Mouse (Mus musculus): ENCODE results near the gene Tdrkh. TPM values are rescaled to one million over a fixed set of nuclear protein-coding genes. Genes with fewer than 3 reads are reported as not detected.

The Tdrkh gene
- polyA plus RNA-seq, 1 experiment from 2014 or later: 61.6 TPM

DNA sequence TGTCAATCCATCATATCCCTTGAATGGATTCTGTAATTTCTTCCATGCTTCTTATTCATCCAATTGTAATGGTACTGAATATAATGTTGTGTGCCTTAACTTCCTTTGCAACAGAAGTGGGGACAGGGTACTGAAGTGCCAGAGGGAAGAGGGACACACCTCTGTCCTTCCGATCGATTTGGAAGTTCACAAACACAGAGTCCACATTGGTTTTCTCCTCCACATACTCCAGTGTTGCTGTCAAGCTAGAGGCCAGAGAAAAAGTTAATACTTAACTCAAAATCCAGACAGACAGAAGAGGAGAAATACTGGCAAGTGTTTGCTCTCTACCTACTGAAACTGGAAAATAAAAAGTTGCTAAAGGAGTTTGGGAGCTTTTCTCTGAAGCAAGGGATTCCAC is 21.2 kb downstream of the Tdrkh start:
- no peak for ATAC-seq
- no peak overlapping the region for H3K27ac ChIP-seq
- no peaks in the 10 kb centered on the region for H3K9me3 ChIP-seq
- H3K9ac ChIP-seq (replicated peaks): no peak overlapping the region
- H3K27me3 ChIP-seq: no peaks in the 10 kb centered on the region
- H3K4me3 ChIP-seq (replicated peaks): no peak overlapping the region
- H3K4me2 ChIP-seq (replicated peaks): no peak overlapping the region
- no peaks in the 10 kb centered on the region for H3K4me1 ChIP-seq (replicated peaks)
- 95% methylated on average over 2 of the region's 2 CpGs for WGBS
- H3K36me3 ChIP-seq: peaks cover 23% of the 10 kb centered on the region

DNA sequence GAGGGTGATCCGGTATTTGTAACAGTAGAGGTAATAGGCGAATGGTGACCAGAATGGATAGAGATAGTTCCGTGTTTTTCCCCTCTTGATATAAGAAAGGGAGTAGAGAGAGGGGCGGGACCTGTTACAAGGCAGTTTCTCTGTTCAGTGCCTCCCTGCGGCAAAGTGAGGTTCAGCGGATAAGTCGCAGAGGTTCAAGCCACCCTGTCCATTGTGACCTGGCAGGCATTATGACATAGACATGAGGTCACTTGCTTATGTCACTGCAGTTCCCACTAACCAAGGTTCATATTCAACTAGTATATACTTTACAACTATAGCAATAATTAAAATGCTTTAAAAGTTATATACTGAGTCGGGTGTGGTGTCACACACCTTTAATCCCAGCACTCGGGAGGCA is 23.3 kb downstream of the Tdrkh start:
- ATAC-seq: no peak
- Histone ChIP-seq H3K4me3 (replicated peaks) (no peak overlapping the region), H3K27ac (no peak overlapping the region), H3K9me3 (no peaks in the 10 kb centered on the region), H3K27me3 (0 out of 2 replicates have a peak, but pooled peaks cover 3% of the 10 kb centered on the region), H3K4me2 (replicated peaks) (no peak overlapping the region), H3K9ac (replicated peaks) (no peak overlapping the region), H3K36me3 (peaks cover 6% of the 10 kb centered on the region; the same call in 1 of the 2 replicates), H3K4me1 (replicated peaks) (no peaks in the 10 kb centered on the region)
- 83% methylated on average over 9 of the region's 9 CpGs for WGBS

DNA sequence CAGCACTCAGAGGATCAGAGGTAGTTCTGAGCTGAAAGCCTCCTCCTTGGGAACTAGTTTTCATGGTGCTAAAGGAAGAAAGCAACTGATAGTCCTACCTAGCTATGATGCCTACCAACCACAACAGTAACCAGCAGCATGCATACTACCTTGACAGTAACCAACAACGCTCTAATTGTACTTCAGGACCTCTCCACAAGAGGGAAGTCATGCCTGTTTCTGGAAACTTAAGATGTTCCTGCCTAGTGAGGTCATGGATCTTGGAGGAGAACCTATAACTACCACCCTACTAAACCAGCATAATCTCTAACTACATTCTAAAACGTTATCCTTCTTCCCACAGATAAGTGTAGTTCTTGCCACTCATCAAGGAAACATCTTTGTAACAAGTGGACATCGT is 28.1 kb downstream of the Tdrkh start:
- 0 out of 2 replicates have a peak, but pooled peaks cover 3% of the 10 kb centered on the region for H3K27me3 ChIP-seq
- no peak overlapping the region for H3K4me3 ChIP-seq (replicated peaks)
- H3K27ac ChIP-seq: no peak overlapping the region
- no peak overlapping the region for H3K9ac ChIP-seq (replicated peaks)
- peaks cover 15% of the 10 kb centered on the region for H3K4me1 ChIP-seq (replicated peaks)
- peaks cover 11% of the 10 kb centered on the region for H3K36me3 ChIP-seq
- H3K4me2 ChIP-seq (replicated peaks): no peak overlapping the region
- 44% methylated on average over 3 of the region's 3 CpGs for WGBS
- H3K9me3 ChIP-seq: no peaks in the 10 kb centered on the region
- ATAC-seq: no peak

DNA sequence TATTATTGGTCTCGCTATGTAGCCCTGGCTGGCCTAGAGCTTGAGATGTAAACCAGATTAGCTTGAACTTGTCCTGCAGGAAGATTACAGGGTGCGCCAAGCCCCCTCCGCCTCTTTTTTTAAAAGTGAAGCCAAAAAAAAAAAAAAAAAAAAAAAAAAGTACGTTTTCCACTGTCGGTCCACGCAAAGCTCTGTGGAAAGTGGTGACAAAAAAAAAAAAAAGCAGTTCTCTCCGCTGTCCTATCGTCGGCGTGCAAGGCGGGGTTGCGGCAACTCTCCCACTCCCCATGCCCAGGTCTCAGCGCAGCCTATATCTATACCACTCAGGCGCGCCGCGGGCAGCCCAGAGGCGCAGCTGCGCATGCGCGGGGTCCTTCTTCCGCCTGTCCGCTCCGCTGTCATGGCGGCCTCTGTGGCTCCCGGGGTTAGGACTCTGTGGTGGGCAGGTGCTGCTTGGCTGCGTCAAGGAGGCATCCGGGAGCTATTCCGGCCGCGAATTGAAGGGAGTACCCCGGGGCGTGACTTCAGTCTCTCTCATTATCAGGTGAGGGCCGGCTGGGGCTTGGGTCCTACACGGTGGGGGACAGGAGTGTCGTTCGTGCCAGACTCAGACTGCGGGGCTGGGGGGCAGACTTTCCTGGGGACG is 30.0 kb downstream of the Tdrkh start, which contains the start of gene Mrpl9:
Gene Mrpl9, plus strand, starts transcription at position 368 of the 646 bp plus-strand sequence.
- H3K9ac ChIP-seq (replicated peaks): peak within 1 kb of the TSS; percentile 93
- ATAC-seq: peak; percentile 99
- peak within 1 kb of the TSS; percentile 93 for H3K4me3 ChIP-seq (replicated peaks)
- peak within 1 kb of the TSS; percentile 78 for H3K4me2 ChIP-seq (replicated peaks)
- under 1% methylated on average over 39 of the region's 39 CpGs for WGBS
- H3K27me3 ChIP-seq: 0 out of 2 replicates have a peak, but pooled peaks cover 3% of the 10 kb centered on the region
- peaks cover 15% of the 10 kb centered on the region for H3K4me1 ChIP-seq (replicated peaks)
- H3K9me3 ChIP-seq: no peaks in the 10 kb centered on the region
- H3K27ac ChIP-seq: peak within 1 kb of the TSS; percentile 80
- H3K36me3 ChIP-seq: peaks cover 30% of the 10 kb centered on the region

DNA sequence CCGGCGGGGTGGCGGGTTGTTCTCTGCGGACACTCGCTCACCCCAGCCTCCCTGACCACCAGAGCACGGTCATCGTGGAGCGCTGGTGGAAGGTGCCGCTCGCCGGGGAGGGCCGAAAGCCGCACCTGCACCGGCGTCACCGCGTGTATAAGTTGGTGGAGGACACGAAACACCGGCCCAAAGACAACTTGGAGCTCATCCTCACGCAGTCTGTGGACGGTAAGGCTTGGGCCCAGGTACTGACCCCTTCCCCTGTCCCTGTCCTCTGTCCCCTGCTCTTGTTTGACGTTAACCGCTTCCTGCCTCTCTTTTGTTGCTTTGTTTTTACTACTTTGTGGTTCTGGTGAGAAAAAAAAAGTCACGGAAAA is 30.5 kb downstream of the Tdrkh start, which contains the start of gene Oaz3:
Gene Oaz3, minus strand, starts transcription at position 319 of the 368 bp plus-strand sequence.
- H3K27me3 ChIP-seq: 0 out of 2 replicates have a peak, but pooled peaks cover 3% of the 10 kb centered on the region
- H3K4me1 ChIP-seq (replicated peaks): peaks cover 15% of the 10 kb centered on the region
- WGBS: 2% methylated on average over 24 of the region's 24 CpGs
- H3K9ac ChIP-seq (replicated peaks): peak within 1 kb of the TSS; percentile 93
- peak within 1 kb of the TSS; percentile 78 for H3K4me2 ChIP-seq (replicated peaks)
- peak within 1 kb of the TSS; percentile 80 for H3K27ac ChIP-seq
- peaks cover 33% of the 10 kb centered on the region for H3K36me3 ChIP-seq
- ATAC-seq: no peak
- no peaks in the 10 kb centered on the region for H3K9me3 ChIP-seq
- peak within 1 kb of the TSS; percentile 93 for H3K4me3 ChIP-seq (replicated peaks)

DNA sequence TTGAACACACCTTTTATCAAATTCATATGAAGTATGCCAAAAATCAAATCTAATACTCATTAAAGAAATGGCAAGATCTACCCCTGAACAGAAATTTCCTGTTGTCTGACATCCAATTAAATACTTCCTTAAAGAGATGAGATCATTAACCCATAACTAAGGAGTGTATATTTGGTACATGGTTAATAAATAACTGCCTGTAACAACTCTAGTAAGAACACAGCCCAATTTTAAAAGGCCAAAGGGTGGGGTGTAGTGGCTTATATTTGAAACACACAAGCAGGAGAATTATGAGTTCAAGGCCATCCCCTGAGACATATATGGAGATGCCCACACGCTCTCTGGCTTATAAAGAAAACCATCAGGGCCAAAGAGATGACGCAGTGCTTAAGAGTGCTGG is 36.3 kb downstream of the Tdrkh start:
- H3K4me1 ChIP-seq (replicated peaks): peaks cover 3% of the 10 kb centered on the region
- no peak overlapping the region for H3K9ac ChIP-seq (replicated peaks)
- no peaks in the 10 kb centered on the region for H3K9me3 ChIP-seq
- WGBS: 96% methylated on average over 2 of the region's 2 CpGs
- H3K4me3 ChIP-seq (replicated peaks): no peak overlapping the region
- ATAC-seq: no peak
- H3K27me3 ChIP-seq: no peaks in the 10 kb centered on the region
- peaks cover 46% of the 10 kb centered on the region for H3K36me3 ChIP-seq
- no peak overlapping the region for H3K4me2 ChIP-seq (replicated peaks)
- H3K27ac ChIP-seq: no peak overlapping the region

DNA sequence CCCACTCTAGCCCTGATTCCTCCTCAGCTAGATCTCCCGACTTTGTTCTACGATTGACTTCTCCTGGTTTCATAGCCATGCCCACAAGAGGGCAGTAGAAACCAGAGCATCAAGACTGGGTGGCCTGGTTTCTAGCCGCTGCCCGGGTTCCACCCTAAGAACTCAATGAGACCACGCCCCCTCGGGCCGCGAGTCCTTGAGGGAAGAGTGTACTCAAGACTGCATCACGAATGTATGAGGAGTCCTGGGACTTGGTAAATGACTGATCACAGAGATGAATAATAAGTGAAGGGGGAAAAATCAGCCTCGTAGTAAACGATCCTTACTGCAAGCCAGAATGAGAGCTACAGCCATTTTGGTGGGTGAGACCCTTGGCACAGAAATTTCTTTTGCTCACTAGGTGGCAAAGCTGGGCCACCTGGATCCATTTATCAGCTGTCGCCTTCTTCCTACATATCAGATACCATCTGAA is 43.5 kb downstream of the Tdrkh start:
- H3K4me3 ChIP-seq (replicated peaks): peak overlapping the region; percentile 41
- 3% methylated on average over 12 of the region's 12 CpGs for WGBS
- ATAC-seq: peak; percentile 93
- peaks cover 9% of the 10 kb centered on the region for H3K27me3 ChIP-seq
- 0 out of 2 replicates have a peak, but pooled peaks cover 4% of the 10 kb centered on the region for H3K4me1 ChIP-seq (replicated peaks)
- H3K27ac ChIP-seq: no peak overlapping the region
- peak overlapping the region; percentile 50 for H3K4me2 ChIP-seq (replicated peaks)
- peak overlapping the region; percentile 53 for H3K9ac ChIP-seq (replicated peaks)
- H3K36me3 ChIP-seq: no peaks in the 10 kb centered on the region
- no peaks in the 10 kb centered on the region for H3K9me3 ChIP-seq

DNA sequence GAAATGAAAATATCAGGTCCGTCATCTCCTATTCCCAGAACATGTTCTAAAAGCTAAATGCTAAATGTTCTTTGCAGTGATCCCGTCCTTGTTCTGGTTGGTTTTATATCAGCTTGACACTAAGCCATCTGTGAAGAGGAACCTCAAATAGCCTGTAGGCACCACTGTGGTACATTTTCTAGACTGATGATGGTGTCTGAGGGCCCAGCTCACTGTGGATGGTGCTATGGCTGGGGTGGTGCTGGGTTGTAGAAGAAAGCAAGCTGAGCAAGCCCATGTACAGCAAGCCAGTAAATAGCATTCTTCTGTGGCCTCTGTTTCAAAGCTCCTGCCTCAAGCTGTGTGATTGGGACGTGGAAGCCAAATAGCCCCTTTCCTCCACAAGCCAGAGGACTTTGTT is 44.0 kb downstream of the Tdrkh start:
- Histone ChIP-seq H3K9me3 (no peaks in the 10 kb centered on the region), H3K9ac (replicated peaks) (peak overlapping the region; percentile 53; the same call in 1 of the 2 replicates), H3K27me3 (peaks cover 9% of the 10 kb centered on the region), H3K27ac (no peak overlapping the region), H3K36me3 (no peaks in the 10 kb centered on the region), H3K4me3 (replicated peaks) (peak overlapping the region; percentile 41; the same call in 1 of the 2 replicates), H3K4me1 (replicated peaks) (0 out of 2 replicates have a peak, but pooled peaks cover 4% of the 10 kb centered on the region), H3K4me2 (replicated peaks) (peak overlapping the region; percentile 50; the same call in 1 of the 2 replicates)
- ATAC-seq: peak; percentile 40; the same call in 1 of the 2 replicates
- 75% methylated on average over 3 of the region's 3 CpGs for WGBS

DNA sequence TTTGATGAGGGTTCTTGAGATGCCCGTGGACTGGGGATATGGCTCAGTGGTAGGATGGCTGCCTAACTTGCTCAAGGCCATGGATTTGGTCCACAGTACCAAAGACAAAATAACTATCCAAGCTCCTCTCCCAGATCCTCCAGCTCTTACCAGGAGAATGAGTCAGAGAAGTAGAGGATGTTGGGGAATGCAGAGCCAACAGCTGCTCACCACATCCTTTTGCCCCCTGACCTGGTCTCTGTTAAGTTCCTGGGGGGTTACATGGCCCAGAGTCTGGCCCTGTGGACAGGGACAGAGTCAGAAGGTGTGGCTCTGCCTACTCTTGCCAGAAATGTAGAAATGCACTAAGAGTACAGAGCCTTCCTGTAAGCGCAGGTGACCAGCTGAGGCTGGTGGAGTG is 46.8 kb downstream of the Tdrkh start:
- Histone ChIP-seq H3K9me3 (no peaks in the 10 kb centered on the region), H3K27me3 (peaks cover 9% of the 10 kb centered on the region), H3K9ac (replicated peaks) (no peak overlapping the region), H3K36me3 (no peaks in the 10 kb centered on the region), H3K27ac (no peak overlapping the region), H3K4me3 (replicated peaks) (no peak overlapping the region), H3K4me2 (replicated peaks) (no peak overlapping the region), H3K4me1 (replicated peaks) (peaks cover 21% of the 10 kb centered on the region)
- WGBS: 96% methylated on average over 2 of the region's 2 CpGs
- ATAC-seq: no peak

DNA sequence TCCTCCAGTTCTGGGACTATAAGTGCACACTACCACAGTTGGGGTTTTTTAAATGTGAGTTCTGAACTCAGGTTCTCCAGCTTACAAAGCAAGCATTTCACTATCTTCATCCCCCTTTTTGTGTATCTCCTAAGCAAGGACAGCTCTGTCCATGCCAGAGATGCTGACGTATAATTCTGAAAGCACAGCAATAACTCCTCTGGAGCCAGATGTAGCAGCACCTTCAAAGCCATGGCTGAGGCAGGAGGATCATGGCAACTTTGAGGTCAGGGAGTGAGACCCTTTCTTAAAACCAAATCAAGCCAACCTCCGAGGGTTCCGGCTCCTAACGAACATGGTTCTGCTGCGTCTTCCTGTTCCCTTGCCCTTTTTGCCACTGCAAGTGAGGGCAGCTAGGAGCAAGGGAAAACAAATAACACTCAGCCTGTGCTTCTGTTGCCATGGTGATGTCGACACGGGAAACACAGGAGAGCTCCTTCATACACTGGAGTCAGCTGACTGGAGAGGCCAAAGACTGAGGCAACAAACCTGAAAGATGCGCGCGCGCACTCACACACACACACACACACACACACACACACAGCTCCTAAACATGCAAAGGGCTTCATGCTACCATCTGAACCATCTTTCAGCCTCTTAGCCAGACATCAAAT is 51.0 kb downstream of the Tdrkh start:
- peak; percentile 83 for ATAC-seq
- H3K4me2 ChIP-seq (replicated peaks): peak overlapping the region; percentile 14
- WGBS: 36% methylated on average over 11 of the region's 11 CpGs

DNA sequence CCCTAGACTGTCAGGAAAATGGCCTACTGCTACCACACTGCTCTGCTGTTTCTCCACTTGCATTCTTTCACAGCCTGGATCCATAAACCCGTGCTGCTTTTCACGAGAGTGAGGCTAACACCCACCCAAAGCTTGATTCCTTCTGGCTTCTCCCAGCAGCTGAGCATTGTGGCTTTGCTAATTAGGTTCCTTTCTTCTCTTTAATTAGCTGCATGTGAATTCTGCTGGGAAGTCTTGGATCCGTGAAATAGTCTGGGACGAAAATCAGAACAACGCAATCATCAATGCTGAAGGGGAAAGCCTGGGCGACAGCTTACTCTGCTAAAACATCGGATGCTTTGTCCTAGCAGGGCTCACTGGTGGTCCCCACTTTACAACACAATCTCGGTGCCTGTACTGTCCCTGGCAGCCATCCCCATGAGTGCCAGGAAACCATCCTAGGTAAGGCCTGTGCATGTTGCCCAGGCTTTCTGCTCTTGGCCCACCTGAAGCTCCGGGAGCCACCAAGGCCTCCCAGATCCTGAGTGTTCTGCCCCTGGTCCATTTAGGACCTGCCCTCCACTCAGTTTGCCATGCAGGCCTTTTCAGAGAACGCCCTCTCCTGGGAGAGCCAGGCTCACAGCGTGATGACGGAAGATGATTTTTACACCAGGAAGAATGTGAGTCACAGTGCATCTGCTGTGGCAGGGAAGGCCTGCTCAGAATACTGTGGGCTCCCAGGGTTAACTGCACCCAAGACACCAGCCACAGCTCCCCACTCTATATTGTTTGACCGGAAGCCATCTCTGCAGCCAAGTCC is 52.8 kb downstream of the Tdrkh start:
- peaks cover 36% of the 10 kb centered on the region for H3K4me1 ChIP-seq (replicated peaks)
- H3K4me2 ChIP-seq (replicated peaks): no peak overlapping the region
- no peaks in the 10 kb centered on the region for H3K36me3 ChIP-seq
- H3K9ac ChIP-seq (replicated peaks): peak overlapping the region; percentile 49; the same call in 1 of the 2 replicates
- WGBS: 40% methylated on average over 13 of the region's 13 CpGs
- peak overlapping the region; percentile 90 for H3K27ac ChIP-seq
- peak; percentile 62 for ATAC-seq
- H3K9me3 ChIP-seq: no peaks in the 10 kb centered on the region
- no peaks in the 10 kb centered on the region for H3K27me3 ChIP-seq
- H3K4me3 ChIP-seq (replicated peaks): no peak overlapping the region

More for the DNA sequence above, 51.0 kb downstream of the Tdrkh start:
- Histone ChIP-seq H3K9me3 (no peaks in the 10 kb centered on the region), H3K4me1 (replicated peaks) (peaks cover 34% of the 10 kb centered on the region), H3K36me3 (no peaks in the 10 kb centered on the region), H3K9ac (replicated peaks) (0 out of 2 replicates have a peak overlapping the region, but pooled peaks have one; percentile 23), H3K4me3 (replicated peaks) (no peak overlapping the region), H3K27me3 (no peaks in the 10 kb centered on the region), H3K27ac (peak overlapping the region; percentile 90)

Measured in midbrain, embryonic 13.5 days (tissue).